Comparison of ENCODE assay signal across 23 mouse cellular contexts in genomic region chr5:146471311-146471710, GRCm38 (mm10). TPM values are rescaled to one million over a fixed set of nuclear protein-coding genes. Genes with fewer than 3 reads are reported as not detected.
DNase-seq lines count a peak whose midpoint lies in the region; ATAC-seq and TF ChIP-seq lines count a peak whose summit lies in the region.
"Had no signal": no experiment of that assay in that cellular context is flagged by ENCODE, and none has a peak within 500 bp of the region (broad histone marks: within the 10 kb centered on the region; RNA-seq: fewer than 3 reads in every experiment).

No protein-coding gene starts in this region.

- H3K4me1 ChIP-seq in liver, adult 2 months (ENCODE audit: control insufficient read depth, insufficient read depth, low read length), result no peaks in the 10 kb centered on the region
- H3K4me1 ChIP-seq in liver, postnatal 0 days (ENCODE audit: insufficient read depth), result no peaks in the 10 kb centered on the region
- H3K4me1 ChIP-seq: embryonic facial prominence, embryonic 13.5 days; forebrain, embryonic 12.5 days; heart, embryonic 12.5 days; hindbrain, embryonic 10.5 days had no signal

- H3K4me2 ChIP-seq in liver, postnatal 0 days (ENCODE audit: low read depth, low read length), result peak overlapping the region; percentile 20; the same call in 1 of the 2 replicates
- H3K4me2 ChIP-seq: embryonic facial prominence, embryonic 13.5 days; forebrain, embryonic 12.5 days; heart, embryonic 12.5 days had no signal

- no peaks in the 10 kb centered on the region for H3K79me2 ChIP-seq in liver, adult 2 months (ENCODE audit: control insufficient read depth, insufficient read depth, low read length)

- WGBS in liver, adult 2 months, result 24% methylated on average over 5 of the region's 5 CpGs
- 58% methylated on average over 5 of the region's 5 CpGs for WGBS in liver, postnatal 0 days (ENCODE audit: insufficient replicate concordance)

- no peak overlapping the region for H3K9ac ChIP-seq in liver, adult 2 months (ENCODE audit: low read depth, low read length)
- no peak overlapping the region for H3K9ac ChIP-seq in liver, postnatal 0 days (replicated peaks)
- H3K9ac ChIP-seq: embryonic facial prominence, embryonic 13.5 days; forebrain, embryonic 12.5 days; forebrain, postnatal 0 days; heart, embryonic 12.5 days had no signal

- no peak for TF ChIP-seq EP300 in liver, postnatal 0 days (IDR thresholded peaks at IDR 0.05; ENCODE audit: low read depth)

- H3K4me3 ChIP-seq in liver, adult 2 months (ENCODE audit: insufficient read depth, low read depth, low read length), result no peak overlapping the region
- H3K4me3 ChIP-seq in liver, postnatal 0 days (ENCODE audit: low read depth, low read length), result no peak overlapping the region
- H3K4me3 ChIP-seq in gastrocnemius, adult 2 months, result no peak overlapping the region
- H3K4me3 ChIP-seq: embryonic facial prominence, embryonic 13.5 days; forebrain, embryonic 12.5 days; heart, embryonic 12.5 days; hindbrain, embryonic 10.5 days had no signal

- no peaks in the 10 kb centered on the region for H3K36me3 ChIP-seq in liver, adult 2 months (ENCODE audit: control insufficient read depth, insufficient read depth, low read length)
- H3K36me3 ChIP-seq in liver, postnatal 0 days (replicated peaks; ENCODE audit: insufficient read depth, low read length), result no peaks in the 10 kb centered on the region
- H3K36me3 ChIP-seq: heart, embryonic 12.5 days had no signal

- H3K9me3 ChIP-seq in liver, postnatal 0 days (ENCODE audit: low read length), result no peaks in the 10 kb centered on the region
- H3K9me3 ChIP-seq: embryonic facial prominence, embryonic 13.5 days; forebrain, embryonic 12.5 days; heart, embryonic 12.5 days; hindbrain, embryonic 10.5 days had no signal

- no peak for ATAC-seq in liver, postnatal 0 days

- DNase-seq in kidney, adult 8-10 months, result peak; percentile 19 to 50
- DNase-seq in kidney, postnatal 14 days, result no peak
- DNase-seq in liver, adult 2 months (ENCODE audit: extremely low read depth, low read depth, low spot score), result peak; percentile 37
- DNase-seq in liver, result no peak
- DNase-seq in liver, postnatal 0 days, result no peak
- no peak for DNase-seq in gastrocnemius, adult 2 months
- DNase-seq: cerebellum, adult 18-20 months; cerebellum, adult 9-11 months; cerebellum, postnatal 36 days; forebrain, postnatal 0 days; gastrocnemius, postnatal 25 days had no signal

- intact Hi-C loops in gastrocnemius, adult 2 months (cut with DNase I), result loop anchor here (10.0 kb wide), 1 partner anchor 137 kb away; no protein-coding TSS in a partner anchor

- H3K27ac ChIP-seq in liver, adult 2 months (replicated peaks; ENCODE audit: insufficient read depth, low read depth, low read length), result no peak overlapping the region
- no peak overlapping the region for H3K27ac ChIP-seq in liver, postnatal 0 days (ENCODE audit: low read depth)
- no peak overlapping the region for H3K27ac ChIP-seq in gastrocnemius, adult 2 months
- H3K27ac ChIP-seq: embryonic facial prominence, embryonic 13.5 days; forebrain, embryonic 12.5 days; hindbrain, embryonic 10.5 days had no signal

- TF ChIP-seq POLR2A in liver, adult 2 months (IDR thresholded peaks at IDR 0.05; ENCODE audit: extremely low read depth, insufficient read depth, low read length), result no peak

- H3K27me3 ChIP-seq in liver, adult 2 months (ENCODE audit: control insufficient read depth, insufficient read depth, low read length), result no peaks in the 10 kb centered on the region
- H3K27me3 ChIP-seq in liver, postnatal 0 days (ENCODE audit: insufficient read depth, low read length), result no peaks in the 10 kb centered on the region
- H3K27me3 ChIP-seq: embryonic facial prominence, embryonic 13.5 days; forebrain, embryonic 12.5 days had no signal

- TF ChIP-seq CTCF in liver, adult 2 months (IDR thresholded peaks at IDR 0.05; ENCODE audit: low read depth, low read length), result no peak
- TF ChIP-seq CTCF in liver, postnatal 0 days (IDR thresholded peaks at IDR 0.05; ENCODE audit: low read depth), result no peak
- no peak for TF ChIP-seq CTCF in gastrocnemius, adult 2 months (IDR thresholded peaks at IDR 0.05)

RNA-seq across cellular contexts. Expression of gene Gm6408, which starts 10.5 kb away (rescaled TPM):
- total RNA-seq in liver, adult 2 months (2014; rRNA removed), result not detected in 2 replicates
- not detected in 2 replicates for polyA plus RNA-seq in liver, adult 2 months (2012; rRNA removed)
- polyA plus RNA-seq in liver, postnatal 0 days (2015; fragmentation: Nextera tagmentation; extraction: Ambion mirVana), result not detected in 2 replicates
- total RNA-seq in gastrocnemius, adult 2 months (2021), result not detected
- total RNA-seq: adrenal gland, adult 2 months; adrenal gland, postnatal 25 days; ES-E14; forebrain, postnatal 0 days; gastrocnemius, adult 18-20 months; gastrocnemius, postnatal 25 days; granulocyte monocyte progenitor cell, adult 5-6 weeks; heart, adult 8-10 months; heart, postnatal 25 days had no signal
- polyA plus RNA-seq: adrenal gland, adult 2 months; embryonic facial prominence, embryonic 13.5 days; forebrain, embryonic 12.5 days; forebrain, postnatal 0 days; heart, embryonic 12.5 days; heart, embryonic 16.5 days; hindbrain, embryonic 10.5 days had no signal

RNA-seq across cellular contexts. Expression of gene Gm6370, which starts 19.9 kb away (rescaled TPM):
- not detected in 2 replicates for total RNA-seq in liver, adult 2 months (2014; rRNA removed)
- polyA plus RNA-seq in liver, adult 2 months (2012; rRNA removed), result not detected in 2 replicates
- polyA plus RNA-seq in liver, postnatal 0 days (2015; fragmentation: Nextera tagmentation; extraction: Ambion mirVana), result not detected in 2 replicates
- total RNA-seq in gastrocnemius, adult 2 months (2021), result not detected
- total RNA-seq: adrenal gland, adult 2 months; adrenal gland, postnatal 25 days; ES-E14; forebrain, postnatal 0 days; gastrocnemius, adult 18-20 months; gastrocnemius, postnatal 25 days; granulocyte monocyte progenitor cell, adult 5-6 weeks; heart, adult 8-10 months; heart, postnatal 25 days had no signal
- polyA plus RNA-seq: adrenal gland, adult 2 months; embryonic facial prominence, embryonic 13.5 days; forebrain, embryonic 12.5 days; forebrain, postnatal 0 days; heart, embryonic 12.5 days; heart, embryonic 16.5 days; hindbrain, embryonic 10.5 days had no signal

RNA-seq across cellular contexts. Expression of gene 4930449I24Rik, which starts 30.9 kb away (rescaled TPM):
- total RNA-seq in liver, adult 2 months (2014; rRNA removed), result not detected in 2 replicates
- polyA plus RNA-seq in liver, adult 2 months (2012; rRNA removed), result not detected in 2 replicates
- not detected in 2 replicates for polyA plus RNA-seq in liver, postnatal 0 days (2015; fragmentation: Nextera tagmentation; extraction: Ambion mirVana)
- total RNA-seq in gastrocnemius, adult 2 months (2021), result not detected
- total RNA-seq: adrenal gland, adult 2 months; adrenal gland, postnatal 25 days; ES-E14; forebrain, postnatal 0 days; gastrocnemius, adult 18-20 months; gastrocnemius, postnatal 25 days; granulocyte monocyte progenitor cell, adult 5-6 weeks; heart, adult 8-10 months; heart, postnatal 25 days had no signal
- polyA plus RNA-seq: adrenal gland, adult 2 months; embryonic facial prominence, embryonic 13.5 days; forebrain, embryonic 12.5 days; forebrain, postnatal 0 days; heart, embryonic 12.5 days; heart, embryonic 16.5 days; hindbrain, embryonic 10.5 days had no signal

RNA-seq across cellular contexts. Expression of gene Gm3402, which starts 42.6 kb away (rescaled TPM):
- not detected in 2 replicates for total RNA-seq in liver, adult 2 months (2014; rRNA removed)
- not detected in 2 replicates for polyA plus RNA-seq in liver, adult 2 months (2012; rRNA removed)
- polyA plus RNA-seq in liver, postnatal 0 days (2015; fragmentation: Nextera tagmentation; extraction: Ambion mirVana), result not detected in 2 replicates
- not detected for total RNA-seq in gastrocnemius, adult 2 months (2021)
- total RNA-seq: adrenal gland, adult 2 months; adrenal gland, postnatal 25 days; ES-E14; forebrain, postnatal 0 days; gastrocnemius, adult 18-20 months; gastrocnemius, postnatal 25 days; granulocyte monocyte progenitor cell, adult 5-6 weeks; heart, adult 8-10 months; heart, postnatal 25 days had no signal
- polyA plus RNA-seq: adrenal gland, adult 2 months; embryonic facial prominence, embryonic 13.5 days; forebrain, embryonic 12.5 days; forebrain, postnatal 0 days; heart, embryonic 12.5 days; heart, embryonic 16.5 days; hindbrain, embryonic 10.5 days had no signal

RNA-seq across cellular contexts. Expression of gene Gm3404, which starts 54.3 kb away (rescaled TPM):
- not detected in 2 replicates for total RNA-seq in liver, adult 2 months (2014; rRNA removed)
- polyA plus RNA-seq in liver, adult 2 months (2012; rRNA removed), result not detected in 2 replicates
- not detected in 2 replicates for polyA plus RNA-seq in liver, postnatal 0 days (2015; fragmentation: Nextera tagmentation; extraction: Ambion mirVana)
- not detected for total RNA-seq in gastrocnemius, adult 2 months (2021)
- total RNA-seq: adrenal gland, adult 2 months; adrenal gland, postnatal 25 days; ES-E14; forebrain, postnatal 0 days; gastrocnemius, adult 18-20 months; gastrocnemius, postnatal 25 days; granulocyte monocyte progenitor cell, adult 5-6 weeks; heart, adult 8-10 months; heart, postnatal 25 days had no signal
- polyA plus RNA-seq: adrenal gland, adult 2 months; embryonic facial prominence, embryonic 13.5 days; forebrain, embryonic 12.5 days; forebrain, postnatal 0 days; heart, embryonic 12.5 days; heart, embryonic 16.5 days; hindbrain, embryonic 10.5 days had no signal

Comparison
In these comparisons a context has a peak if more than half of its experiments do, and no peak if none do; other contexts are left out.
1. DNase-seq: peak in kidney, adult 8-10 months (2 of 2) and liver, adult 2 months (single experiment); none in kidney, postnatal 14 days (single experiment), liver (single experiment), liver, postnatal 0 days (single experiment) and gastrocnemius, adult 2 months (single experiment).